Mouse (Mus musculus): ENCODE measurements around the gene Kdm2b. TPM values are rescaled to one million over a fixed set of nuclear protein-coding genes. Genes with fewer than 3 reads are reported as not detected.

The Kdm2b gene
- polyA plus RNA-seq, 1 experiment from 2014 or later = 26.8 TPM

DNA sequence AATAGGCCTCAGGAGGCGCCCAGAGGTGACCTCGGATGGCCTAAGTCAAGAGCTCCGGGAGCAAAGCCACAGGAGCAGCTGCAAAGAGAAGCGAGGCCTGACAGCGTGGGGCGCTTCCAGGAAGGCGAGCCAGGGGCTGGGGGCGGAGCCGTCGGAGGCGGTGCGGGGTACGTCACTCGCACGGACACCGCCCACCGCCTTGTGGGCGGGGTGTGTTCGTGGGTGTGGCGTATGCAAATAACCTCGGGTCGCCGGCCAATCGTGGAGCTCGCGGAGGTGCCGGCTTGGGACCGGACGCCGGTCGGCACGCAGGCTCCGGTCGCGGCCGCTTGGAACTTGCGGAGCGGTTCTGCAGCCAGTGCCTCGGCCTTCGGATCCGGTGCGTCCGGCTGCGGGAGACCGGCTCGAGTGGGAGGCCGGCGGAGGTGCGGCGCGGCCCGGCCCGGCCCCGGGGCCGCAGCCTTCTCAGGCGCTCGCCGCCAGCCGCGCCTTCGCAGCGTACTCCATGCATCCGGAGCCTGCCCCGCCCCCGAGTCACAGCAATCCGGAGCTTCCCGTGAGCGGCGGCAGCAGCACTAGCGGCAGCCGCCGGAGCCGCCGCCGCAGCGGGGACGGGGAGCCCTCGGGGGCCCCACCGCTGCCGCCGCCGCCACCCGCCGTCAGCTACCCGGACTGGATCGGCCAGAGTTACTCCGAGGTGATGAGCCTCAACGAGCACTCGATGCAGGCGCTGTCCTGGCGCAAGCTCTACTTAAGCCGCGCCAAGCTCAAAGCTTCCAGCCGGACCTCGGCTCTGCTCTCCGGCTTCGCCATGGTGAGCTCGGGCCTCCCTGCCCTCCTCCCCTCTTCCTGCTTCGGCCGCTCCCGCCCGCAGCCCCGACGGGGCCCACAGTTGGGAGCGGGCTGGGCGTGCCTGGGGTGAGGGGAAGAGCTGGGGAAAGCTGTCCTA, 25.4 kb upstream of the Kdm2b start, which contains the start of gene Orai1:
Gene Orai1 (plus strand): TSS at position 322 of the 949 bp plus-strand sequence.
- Histone ChIP-seq H3K4me2 (ENCODE audit: low read depth, low read length) (peak within 1 kb of the TSS; percentile 71), H3K27ac (ENCODE audit: low read length) (peak within 1 kb of the TSS; percentile 95), H3K4me1 (ENCODE audit: control insufficient read depth, insufficient read depth, low read length) (peaks cover 48% of the 10 kb centered on the region), H3K4me3 (ENCODE audit: low read length) (peak within 1 kb of the TSS; percentile 69), H3K9ac (ENCODE audit: low read length) (peak within 1 kb of the TSS; percentile 91), H3K36me3 (ENCODE audit: control insufficient read depth, insufficient read depth) (no peaks in the 10 kb centered on the region), H3K27me3 (ENCODE audit: control insufficient read depth, insufficient read depth, low read length) (no peaks in the 10 kb centered on the region), H3K9me3 (replicated peaks; ENCODE audit: control insufficient read depth, low read length) (no peaks in the 10 kb centered on the region)
- WGBS = under 1% methylated on average over 102 of the region's 106 CpGs
- peak; percentile 94 for ATAC-seq (replicated peaks; ENCODE audit: extremely low read depth, insufficient read depth, low FRiP score)

DNA sequence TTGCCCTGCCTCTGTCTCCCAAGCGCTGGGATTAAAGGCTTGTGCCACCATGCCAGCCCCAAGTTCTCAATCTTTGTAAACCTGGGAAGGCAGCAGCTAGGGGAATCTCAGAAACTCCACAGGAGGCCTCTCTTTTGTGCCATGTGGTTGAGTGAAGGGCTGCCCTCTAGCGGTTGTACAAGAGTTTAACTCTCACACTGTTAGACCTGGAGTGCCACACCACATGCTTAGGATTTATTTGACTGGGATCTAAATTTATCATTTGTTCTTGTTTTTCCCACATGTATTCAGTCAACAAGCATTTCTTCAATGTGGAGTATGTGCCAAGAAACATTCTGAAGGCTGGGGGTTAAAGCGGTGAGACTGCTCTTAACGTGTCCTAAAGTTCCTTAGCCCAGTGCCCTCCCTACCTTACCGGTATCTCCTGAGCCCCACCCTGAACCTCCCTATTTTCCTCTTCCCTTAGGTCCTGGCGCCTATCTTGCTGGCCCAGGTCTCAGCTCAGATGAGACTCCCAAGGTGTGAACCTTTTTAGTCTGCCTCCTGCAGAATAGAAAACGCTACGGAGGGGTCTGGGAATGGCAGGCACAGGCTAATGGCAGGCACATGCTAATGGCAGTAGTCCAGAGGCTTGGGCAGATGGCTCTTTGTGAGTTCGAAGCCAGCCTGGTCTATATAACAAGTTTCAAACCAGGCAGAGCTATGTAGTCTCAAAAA, 24.1 kb upstream of the Kdm2b start:
- WGBS = 56% methylated on average over 9 of the region's 9 CpGs
- Histone ChIP-seq H3K27ac (ENCODE audit: low read length) (no peak overlapping the region), H3K9me3 (replicated peaks; ENCODE audit: control insufficient read depth, low read length) (no peaks in the 10 kb centered on the region), H3K4me3 (ENCODE audit: low read length) (no peak overlapping the region), H3K4me1 (ENCODE audit: control insufficient read depth, insufficient read depth, low read length) (peaks cover 43% of the 10 kb centered on the region), H3K4me2 (ENCODE audit: low read depth, low read length) (no peak overlapping the region), H3K27me3 (ENCODE audit: control insufficient read depth, insufficient read depth, low read length) (no peaks in the 10 kb centered on the region), H3K9ac (ENCODE audit: low read length) (no peak overlapping the region), H3K36me3 (ENCODE audit: control insufficient read depth, insufficient read depth) (no peaks in the 10 kb centered on the region)
- no peak for ATAC-seq (replicated peaks; ENCODE audit: extremely low read depth, insufficient read depth, low FRiP score)

DNA sequence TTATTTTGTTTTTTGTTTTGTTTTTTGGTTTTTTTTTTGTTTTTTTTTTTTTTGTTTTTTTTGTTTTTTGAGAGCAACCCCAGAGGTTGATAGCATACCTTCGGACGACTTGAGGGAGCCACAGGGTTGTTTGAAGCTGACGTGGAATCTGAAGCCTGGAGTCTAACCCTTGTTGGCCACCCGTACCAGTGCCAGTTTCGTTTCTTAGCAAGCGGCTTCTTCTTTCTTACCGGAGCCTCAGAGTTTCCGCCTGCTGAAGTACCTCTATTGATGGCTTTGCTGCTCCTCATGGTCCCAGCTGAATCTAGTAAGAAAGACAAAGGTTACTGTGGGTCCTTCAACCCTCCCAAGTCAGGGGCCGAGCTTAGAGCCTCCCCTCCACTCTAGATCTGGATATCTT, 22.1 kb upstream of the Kdm2b start:
- no peaks in the 10 kb centered on the region for H3K27me3 ChIP-seq (ENCODE audit: control insufficient read depth, insufficient read depth, low read length)
- no peak overlapping the region for H3K9ac ChIP-seq (ENCODE audit: low read length)
- 92% methylated on average over 9 of the region's 9 CpGs for WGBS
- H3K27ac ChIP-seq (ENCODE audit: low read length) = no peak overlapping the region
- peaks cover 29% of the 10 kb centered on the region for H3K4me1 ChIP-seq (ENCODE audit: control insufficient read depth, insufficient read depth, low read length)
- ATAC-seq (replicated peaks; ENCODE audit: extremely low read depth, insufficient read depth, low FRiP score) = no peak
- H3K4me2 ChIP-seq (ENCODE audit: low read depth, low read length) = no peak overlapping the region
- H3K9me3 ChIP-seq (replicated peaks; ENCODE audit: control insufficient read depth, low read length) = no peaks in the 10 kb centered on the region
- H3K4me3 ChIP-seq (ENCODE audit: low read length) = no peak overlapping the region
- H3K36me3 ChIP-seq (ENCODE audit: control insufficient read depth, insufficient read depth) = no peaks in the 10 kb centered on the region

DNA sequence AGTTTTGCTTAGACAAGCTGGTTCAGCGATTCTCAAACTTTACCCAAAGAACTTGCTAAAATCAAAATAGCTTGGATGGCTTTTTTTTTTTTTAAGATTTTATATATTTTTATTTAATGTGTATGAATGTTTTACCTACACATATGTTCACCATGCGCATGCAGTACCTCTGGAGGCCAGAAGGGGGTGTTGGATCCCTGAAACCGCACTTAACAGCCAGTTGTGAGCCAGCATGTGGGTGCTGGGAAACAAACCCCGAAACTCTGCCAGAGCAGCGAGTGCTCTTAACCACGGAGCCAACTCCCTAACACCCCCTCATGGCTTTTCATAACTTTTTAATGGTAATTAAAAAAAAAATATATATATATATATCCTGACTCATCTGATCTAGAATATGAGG, 21.2 kb upstream of the Kdm2b start:
- no peak overlapping the region for H3K9ac ChIP-seq (ENCODE audit: low read length)
- H3K36me3 ChIP-seq (ENCODE audit: control insufficient read depth, insufficient read depth) = no peaks in the 10 kb centered on the region
- no peak overlapping the region for H3K4me2 ChIP-seq (ENCODE audit: low read depth, low read length)
- WGBS = 94% methylated on average over 6 of the region's 6 CpGs
- no peaks in the 10 kb centered on the region for H3K9me3 ChIP-seq (replicated peaks; ENCODE audit: control insufficient read depth, low read length)
- ATAC-seq (replicated peaks; ENCODE audit: extremely low read depth, insufficient read depth, low FRiP score) = no peak
- no peaks in the 10 kb centered on the region for H3K27me3 ChIP-seq (ENCODE audit: control insufficient read depth, insufficient read depth, low read length)
- H3K27ac ChIP-seq (ENCODE audit: low read length) = no peak overlapping the region
- peaks cover 21% of the 10 kb centered on the region for H3K4me1 ChIP-seq (ENCODE audit: control insufficient read depth, insufficient read depth, low read length)
- H3K4me3 ChIP-seq (ENCODE audit: low read length) = no peak overlapping the region

DNA sequence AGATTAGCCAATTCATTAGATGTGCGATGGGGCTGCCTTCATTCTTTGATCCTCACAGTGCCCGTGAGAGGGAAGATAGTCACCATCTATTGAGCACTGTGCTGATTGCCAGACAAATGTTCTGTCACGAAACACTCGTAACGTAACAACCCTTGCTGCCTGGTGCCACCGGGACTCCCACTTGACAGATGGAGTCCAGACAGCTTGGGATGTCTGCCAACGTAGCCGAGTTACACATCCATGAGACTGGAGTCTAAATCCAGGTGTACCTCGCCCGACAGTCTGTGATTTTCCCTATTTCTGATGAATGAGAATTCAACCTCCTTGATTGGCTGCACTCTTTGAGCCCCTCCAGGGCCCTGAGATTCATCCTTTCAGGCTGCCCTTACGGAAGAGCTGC, 20.2 kb upstream of the Kdm2b start:
- Histone ChIP-seq H3K36me3 (ENCODE audit: control insufficient read depth, insufficient read depth) (no peaks in the 10 kb centered on the region), H3K4me2 (ENCODE audit: low read depth, low read length) (peak overlapping the region; percentile 7; the same call in 1 of the 2 replicates), H3K4me1 (ENCODE audit: control insufficient read depth, insufficient read depth, low read length) (peaks cover 17% of the 10 kb centered on the region), H3K4me3 (ENCODE audit: low read length) (no peak overlapping the region), H3K9ac (ENCODE audit: low read length) (0 out of 2 replicates have a peak overlapping the region, but pooled peaks have one; percentile 12), H3K9me3 (replicated peaks; ENCODE audit: control insufficient read depth, low read length) (no peaks in the 10 kb centered on the region), H3K27me3 (ENCODE audit: control insufficient read depth, insufficient read depth, low read length) (no peaks in the 10 kb centered on the region), H3K27ac (ENCODE audit: low read length) (no peak overlapping the region)
- ATAC-seq (replicated peaks; ENCODE audit: extremely low read depth, insufficient read depth, low FRiP score) = no peak
- WGBS = 28% methylated on average over 11 of the region's 11 CpGs

DNA sequence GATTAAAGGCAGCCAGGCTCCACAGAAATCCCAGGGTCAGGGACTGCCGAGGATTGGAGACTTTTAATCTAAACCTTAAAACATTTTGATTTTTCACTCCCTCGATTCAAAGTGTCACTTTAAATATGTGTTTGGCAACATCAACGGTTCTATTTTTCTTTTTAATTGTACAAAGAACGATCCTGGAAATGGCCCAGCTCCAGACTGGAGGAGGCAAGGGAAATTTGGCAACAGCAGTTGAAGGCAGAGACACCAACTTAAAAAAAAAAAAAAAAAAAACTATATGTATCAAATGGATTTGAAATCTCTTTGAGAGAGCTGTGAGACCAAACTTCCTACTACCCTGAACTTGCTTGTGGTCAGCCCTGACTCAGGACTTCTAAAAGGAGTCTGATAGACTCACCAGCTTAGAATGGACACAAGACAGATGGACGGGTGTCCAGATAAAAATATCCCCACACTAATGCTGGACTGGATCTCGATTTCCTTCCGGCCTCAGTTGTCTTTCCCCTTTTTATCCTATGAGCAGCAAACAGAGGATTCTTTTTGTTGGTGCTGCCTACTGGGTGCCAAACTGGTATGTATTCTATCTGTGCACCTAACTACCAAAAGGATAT, 19.4 kb upstream of the Kdm2b start:
- no peaks in the 10 kb centered on the region for H3K36me3 ChIP-seq (ENCODE audit: control insufficient read depth, insufficient read depth)
- WGBS = 54% methylated on average over 7 of the region's 7 CpGs
- H3K27ac ChIP-seq (ENCODE audit: low read length) = no peak overlapping the region
- H3K4me2 ChIP-seq (ENCODE audit: low read depth, low read length) = no peak overlapping the region
- H3K27me3 ChIP-seq (ENCODE audit: control insufficient read depth, insufficient read depth, low read length) = no peaks in the 10 kb centered on the region
- no peak for ATAC-seq (replicated peaks; ENCODE audit: extremely low read depth, insufficient read depth, low FRiP score)
- no peaks in the 10 kb centered on the region for H3K9me3 ChIP-seq (replicated peaks; ENCODE audit: control insufficient read depth, low read length)
- H3K4me1 ChIP-seq (ENCODE audit: control insufficient read depth, insufficient read depth, low read length) = peaks cover 12% of the 10 kb centered on the region
- no peak overlapping the region for H3K9ac ChIP-seq (ENCODE audit: low read length)
- no peak overlapping the region for H3K4me3 ChIP-seq (ENCODE audit: low read length)

DNA sequence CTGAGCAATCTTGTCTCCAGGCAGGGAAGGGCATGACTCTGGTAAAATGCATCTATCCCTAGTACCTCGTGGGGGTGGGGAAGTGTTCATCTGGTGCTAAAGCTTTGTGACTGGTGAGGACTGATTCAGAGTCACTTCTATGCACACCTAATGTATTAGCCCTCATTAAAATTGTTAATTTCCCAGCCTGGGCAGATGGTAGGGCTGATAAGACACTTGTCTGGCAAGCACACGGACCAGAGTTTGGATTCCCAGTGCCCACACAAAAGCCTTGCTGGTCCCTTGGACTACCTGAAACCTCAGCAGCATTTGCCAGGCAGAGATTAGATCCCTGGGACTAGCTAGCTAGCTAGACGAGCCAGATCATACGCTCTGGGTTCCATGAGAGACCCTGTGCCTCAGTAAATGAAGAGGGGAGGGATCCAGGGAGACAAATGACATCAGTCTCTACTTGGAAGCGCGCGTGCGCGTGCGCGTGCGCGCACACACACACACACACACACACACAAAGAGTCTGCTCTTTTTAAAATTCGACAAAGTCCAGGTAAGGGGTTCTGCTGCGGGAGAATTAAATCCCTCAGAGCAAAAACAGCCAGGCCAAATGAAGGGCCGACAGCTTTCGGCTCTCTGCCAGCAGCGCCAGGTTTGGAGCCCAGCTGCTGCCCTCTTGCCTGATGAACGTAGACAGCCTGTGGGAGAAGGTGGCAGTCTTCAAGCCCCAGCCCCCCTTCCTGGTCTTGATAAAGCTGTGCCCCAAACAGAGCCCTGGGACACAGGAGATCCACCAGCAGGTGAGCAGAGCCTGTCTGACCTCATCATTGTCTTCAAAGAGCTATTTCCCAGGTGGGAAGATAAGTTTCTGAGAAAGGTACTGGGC, 16.3 kb upstream of the Kdm2b start:
- 58% methylated on average over 19 of the region's 19 CpGs for WGBS
- no peak for ATAC-seq (replicated peaks; ENCODE audit: extremely low read depth, insufficient read depth, low FRiP score)
- Histone ChIP-seq H3K4me3 (ENCODE audit: low read length) (no peak overlapping the region), H3K27me3 (ENCODE audit: control insufficient read depth, insufficient read depth, low read length) (no peaks in the 10 kb centered on the region), H3K9ac (ENCODE audit: low read length) (no peak overlapping the region), H3K36me3 (ENCODE audit: control insufficient read depth, insufficient read depth) (no peaks in the 10 kb centered on the region), H3K4me2 (ENCODE audit: low read depth, low read length) (no peak overlapping the region), H3K4me1 (ENCODE audit: control insufficient read depth, insufficient read depth, low read length) (peaks cover 12% of the 10 kb centered on the region), H3K9me3 (replicated peaks; ENCODE audit: control insufficient read depth, low read length) (no peaks in the 10 kb centered on the region), H3K27ac (ENCODE audit: low read length) (no peak overlapping the region)

DNA sequence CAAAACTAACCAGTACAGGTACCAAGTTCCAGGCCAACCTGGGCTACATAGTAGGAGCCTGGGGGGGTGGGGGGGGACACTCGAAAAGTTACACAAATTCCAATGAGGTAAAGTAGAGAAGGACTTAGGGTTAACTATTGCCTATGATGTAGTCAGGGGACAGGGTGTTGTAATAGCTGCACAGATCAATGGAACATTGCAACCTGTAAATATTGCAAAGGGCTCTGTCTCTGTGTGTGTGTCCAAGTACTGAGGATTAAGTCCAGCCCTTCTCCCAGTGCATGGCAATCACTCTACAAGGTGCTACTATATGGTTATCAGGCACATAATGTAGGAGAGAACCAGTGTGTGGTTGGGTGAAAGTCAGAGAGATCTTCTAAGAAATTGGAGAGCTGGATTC, 11.3 kb upstream of the Kdm2b start:
- H3K27ac ChIP-seq (ENCODE audit: low read length) = no peak overlapping the region
- H3K4me2 ChIP-seq (ENCODE audit: low read depth, low read length) = no peak overlapping the region
- H3K4me3 ChIP-seq (ENCODE audit: low read length) = no peak overlapping the region
- no peaks in the 10 kb centered on the region for H3K27me3 ChIP-seq (ENCODE audit: control insufficient read depth, insufficient read depth, low read length)
- H3K9me3 ChIP-seq (replicated peaks; ENCODE audit: control insufficient read depth, low read length) = no peaks in the 10 kb centered on the region
- no peak overlapping the region for H3K9ac ChIP-seq (ENCODE audit: low read length)
- WGBS = 48% methylated on average over 1 of the region's 1 CpGs
- no peaks in the 10 kb centered on the region for H3K36me3 ChIP-seq (ENCODE audit: control insufficient read depth, insufficient read depth)
- no peak for ATAC-seq (replicated peaks; ENCODE audit: extremely low read depth, insufficient read depth, low FRiP score)
- peaks cover 3% of the 10 kb centered on the region; the same call in 1 of the 2 replicates for H3K4me1 ChIP-seq (ENCODE audit: control insufficient read depth, insufficient read depth, low read length)

Data from heart, embryonic 16.5 days (tissue).